Mouse (Mus musculus): ENCODE data around the gene Exoc4. TPM values are rescaled to one million over a fixed set of nuclear protein-coding genes. Genes with fewer than 3 reads are reported as not detected.

Gene Exoc4
- total RNA-seq, 2 experiments from 2014 or later, result 25.9 to 40.1 TPM

DNA sequence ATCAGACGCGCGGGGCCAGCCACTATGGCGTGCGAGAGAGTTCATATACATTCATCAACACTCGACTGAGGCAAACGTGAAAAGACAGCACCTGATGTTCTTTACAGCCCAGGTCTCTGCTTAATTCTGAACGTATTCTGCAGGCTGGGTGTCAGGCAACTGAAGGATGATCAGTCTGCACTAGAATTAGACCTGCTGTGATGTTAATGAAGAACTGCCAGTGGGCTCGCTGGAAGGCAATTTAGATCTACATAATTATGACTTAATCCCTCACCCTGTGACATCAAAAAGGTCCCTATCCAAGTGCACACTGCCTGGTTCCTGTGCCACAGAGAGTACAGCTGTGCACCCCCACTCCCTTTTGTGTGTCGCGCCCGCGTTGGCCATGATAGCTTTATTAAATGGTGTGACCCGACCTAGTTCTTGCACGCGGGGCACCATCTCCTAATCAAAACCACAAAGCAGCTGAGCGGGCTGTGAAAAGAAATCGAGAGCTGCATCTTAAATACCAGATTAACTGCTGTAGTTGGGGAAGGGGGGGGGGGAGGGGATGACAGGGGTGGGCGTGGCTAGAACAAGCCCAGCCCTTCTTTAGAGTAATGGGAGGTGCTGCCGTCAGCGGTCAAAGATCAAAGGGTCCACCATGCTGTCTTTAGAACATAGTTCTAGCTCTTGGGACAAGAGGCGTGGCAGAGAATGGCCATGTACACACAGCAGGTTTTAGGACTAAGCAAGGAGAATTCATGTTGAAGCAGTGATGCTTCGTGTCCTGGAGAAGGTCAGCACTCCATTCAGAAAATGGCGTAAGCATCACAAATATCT is 743.5 kb downstream of the Exoc4 start:
- ATAC-seq (ENCODE audit: poor library complexity, severe bottlenecking), result no peak

DNA sequence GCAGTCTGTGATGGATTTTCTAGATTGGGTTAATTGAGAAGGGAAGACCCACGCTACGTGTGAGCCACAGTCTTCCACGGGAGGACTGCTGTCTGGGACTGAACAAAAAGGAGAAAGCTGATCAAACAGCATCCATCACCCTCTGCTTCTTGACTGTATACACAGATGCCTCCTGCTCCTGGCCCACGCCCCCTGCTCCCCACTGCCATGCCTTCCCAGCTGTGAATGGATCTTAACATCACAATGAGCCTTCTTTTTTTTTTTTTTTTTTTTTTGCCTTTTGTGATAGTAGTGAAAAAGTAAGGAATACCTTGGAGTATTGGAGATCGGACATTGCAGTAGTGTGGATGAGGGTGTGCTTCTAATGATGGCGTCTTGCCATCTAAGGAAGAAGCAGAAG is 745.0 kb downstream of the Exoc4 start:
- no peak for ATAC-seq (ENCODE audit: poor library complexity, severe bottlenecking)

DNA sequence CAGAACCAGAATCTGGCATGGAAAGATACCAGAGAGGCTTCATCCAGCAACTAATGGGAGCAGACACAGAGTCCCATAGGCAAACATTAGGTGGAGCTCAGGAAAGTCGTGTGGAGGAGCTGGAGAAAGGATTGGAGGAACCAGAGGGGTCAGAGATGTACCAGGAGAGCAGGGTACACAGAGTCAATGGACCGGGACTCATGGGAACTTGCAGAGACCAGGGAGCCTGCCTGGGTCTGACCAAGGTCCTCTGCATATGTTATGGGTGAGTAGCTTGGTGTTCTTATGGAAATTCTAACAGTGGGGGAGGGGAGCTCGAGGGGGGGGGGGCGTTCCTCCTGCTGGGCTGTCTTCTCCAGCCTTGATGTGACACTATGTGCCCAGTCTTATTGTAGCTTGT is 749.7 kb downstream of the Exoc4 start:
- ATAC-seq (ENCODE audit: poor library complexity, severe bottlenecking), result no peak

DNA sequence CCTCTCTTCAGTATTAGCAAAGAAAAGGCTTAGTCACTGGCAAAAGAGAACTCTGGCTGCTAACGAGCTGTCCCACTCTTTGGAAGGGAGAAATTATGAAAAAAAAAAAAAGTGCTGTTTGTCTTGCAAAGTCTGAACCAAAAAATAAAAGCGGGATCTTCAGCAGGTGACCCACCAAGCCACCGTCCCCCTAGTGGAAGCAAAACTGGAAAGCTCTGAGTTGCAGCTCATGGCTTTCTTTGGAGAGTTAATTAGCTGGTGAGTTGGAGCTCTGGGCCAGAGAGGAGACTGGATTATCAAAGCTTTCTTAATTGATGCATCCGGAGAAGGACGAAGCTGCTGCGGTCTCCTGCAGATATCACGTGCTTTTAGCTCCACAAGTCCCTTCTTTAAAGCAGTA is 750.6 kb downstream of the Exoc4 start:
- no peak for ATAC-seq (ENCODE audit: poor library complexity, severe bottlenecking)

DNA sequence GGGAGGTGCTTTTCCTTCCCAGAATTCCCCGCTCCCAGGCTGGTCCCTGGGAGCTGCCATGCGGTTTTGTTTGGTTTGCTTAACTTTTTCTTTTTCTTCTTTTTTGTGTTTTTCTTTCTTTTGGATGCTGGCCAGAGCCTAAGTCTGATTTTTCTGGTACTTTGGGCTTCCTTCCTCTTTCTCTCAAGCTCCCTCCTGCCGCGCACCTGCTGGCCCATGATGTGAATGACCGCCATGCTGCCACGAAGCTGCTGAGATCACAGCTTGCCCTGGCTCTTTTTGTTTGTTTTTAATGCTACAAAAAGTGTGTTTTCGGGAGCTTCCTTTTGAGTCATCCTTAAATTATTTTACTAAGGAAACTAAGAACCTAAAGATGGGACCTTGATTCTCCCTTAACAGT is 751.8 kb downstream of the Exoc4 start:
- ATAC-seq (ENCODE audit: poor library complexity, severe bottlenecking), result no peak

DNA sequence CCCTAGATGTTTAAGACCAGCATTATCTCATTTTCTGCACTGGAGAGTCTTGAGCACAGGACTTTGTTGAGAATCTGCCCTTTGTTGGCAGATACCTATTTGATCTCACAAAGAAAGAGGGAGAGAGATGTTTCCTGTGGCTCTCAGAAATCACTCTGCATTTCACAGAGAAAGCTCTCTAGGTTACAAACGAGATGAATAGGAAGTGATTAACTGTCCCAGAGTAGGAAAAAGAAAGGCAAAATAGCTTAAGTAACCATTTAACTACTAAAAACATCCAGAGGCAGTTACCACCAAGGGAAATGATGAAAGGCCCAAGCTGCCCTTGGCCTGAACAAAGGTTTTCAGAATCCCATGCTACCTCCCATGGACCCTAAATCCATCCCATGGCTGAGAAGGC is 754.1 kb downstream of the Exoc4 start:
- ATAC-seq (ENCODE audit: poor library complexity, severe bottlenecking), result no peak

DNA sequence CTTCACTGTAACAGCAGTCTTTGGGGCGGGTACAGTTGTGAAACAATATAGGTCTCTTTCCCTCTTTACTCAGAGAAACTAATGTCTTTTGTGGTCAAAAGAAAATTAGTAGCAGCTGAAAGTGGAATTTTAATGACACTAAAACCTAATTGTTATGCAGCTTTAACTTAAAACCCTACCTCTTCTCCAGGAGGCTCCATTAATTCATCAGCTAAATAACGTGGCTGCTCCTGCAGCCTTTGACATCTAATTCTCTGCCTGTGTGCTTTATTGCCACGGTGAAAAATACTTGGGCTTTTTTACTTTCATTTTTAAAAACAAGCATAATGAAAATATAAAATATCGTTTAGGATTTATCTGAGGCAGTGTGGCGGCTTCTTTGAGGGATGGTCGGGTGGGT is 764.6 kb downstream of the Exoc4 start:
- ATAC-seq (ENCODE audit: poor library complexity, severe bottlenecking), result no peak

Other genes with a start within 250 kb of the Exoc4 start
- 51.9 and 62.2 TPM in 2 replicates for gene Chchd3, start 188.8 kb upstream of the Exoc4 start, total RNA-seq (2015)
- 104 and 113 TPM in 2 replicates for gene Chchd3, start 188.8 kb upstream of the Exoc4 start, total RNA-seq (2017)

Data from megakaryocyte, adult 5-6 weeks (primary cell).